Mouse (Mus musculus) right cerebral cortex, postnatal 10 days (tissue): ENCODE measurements at regions not wholly inside any gene's neighbourhood (a gene's known extent, or its start where the extent isn't known, plus 50 kb on each side); places are given as distances from the start of the nearest gene placed in this dataset.
"Not testable (repeated sequence)": the region's sequence is repeated elsewhere in the genome, so short reads cannot be mapped to it uniquely, and the experiment has no call there.

ENCODE experiments used
- DNase-seq, 2 experiments: peaks; one replicate each; pipeline ENCODE4 v3.0.0; 2021; ENCODE audit warnings: low spot score in 2 of 2

DNA sequence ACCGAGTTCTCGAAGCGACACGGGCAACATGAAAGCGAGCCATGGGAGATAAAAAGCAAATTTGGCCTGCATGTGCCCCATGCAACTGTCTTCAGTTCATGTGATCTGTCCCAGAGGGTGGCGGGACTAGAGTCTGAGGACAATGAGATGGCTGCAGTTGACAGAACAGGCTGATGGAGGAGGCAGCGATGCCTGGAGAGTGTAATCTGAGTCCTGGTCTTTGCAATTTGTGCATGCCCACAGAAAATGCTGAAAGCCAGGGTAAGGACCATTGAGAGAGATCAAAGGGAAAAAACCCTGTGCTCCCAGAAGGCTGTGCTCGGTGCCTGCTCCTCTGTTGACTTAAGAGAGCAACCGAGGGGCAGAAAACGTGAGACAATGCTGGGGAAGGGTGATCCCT is 624.8 kb upstream of the BB014433 start:
- DNase-seq, result no peak

DNA sequence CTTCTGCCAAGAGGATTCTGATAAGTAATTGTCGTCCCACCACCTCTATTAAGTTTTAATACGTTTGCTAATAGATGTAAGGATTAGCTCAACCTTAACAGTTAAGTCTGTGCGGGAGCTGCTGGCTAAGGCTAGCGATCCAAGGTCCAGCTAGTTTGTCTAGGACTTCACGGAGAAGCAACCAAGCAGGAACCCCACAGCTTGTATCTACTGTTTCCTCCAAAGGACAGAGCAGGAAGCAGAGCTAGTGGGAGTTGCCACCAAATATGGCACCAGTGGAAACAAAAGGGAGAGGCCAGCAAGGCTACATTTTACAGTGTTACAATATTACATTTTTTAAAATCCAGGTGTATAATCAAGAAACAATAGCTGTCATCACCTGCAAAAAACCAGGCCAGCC is 624.4 kb upstream of the BB014433 start:
- DNase-seq, result no peak

DNA sequence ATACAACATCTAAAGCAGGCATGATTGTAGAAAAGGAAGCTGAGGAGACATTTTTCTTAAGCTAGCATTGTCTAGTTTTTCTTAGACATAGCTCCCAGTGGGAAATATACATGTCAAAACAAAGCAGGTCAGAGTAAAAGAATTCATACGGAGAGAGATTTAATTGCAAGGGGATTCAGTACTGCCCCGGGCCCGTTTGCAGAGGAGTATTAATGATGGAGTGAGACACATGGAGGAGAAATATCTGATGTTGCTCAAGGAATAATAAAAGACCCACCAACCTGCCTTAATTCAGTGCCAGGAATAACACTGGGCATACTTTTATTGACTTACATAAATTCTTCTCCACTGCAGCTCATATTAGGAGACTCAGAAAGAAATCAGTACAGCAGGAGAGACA is 623.6 kb upstream of the BB014433 start:
- no peak for DNase-seq

DNA sequence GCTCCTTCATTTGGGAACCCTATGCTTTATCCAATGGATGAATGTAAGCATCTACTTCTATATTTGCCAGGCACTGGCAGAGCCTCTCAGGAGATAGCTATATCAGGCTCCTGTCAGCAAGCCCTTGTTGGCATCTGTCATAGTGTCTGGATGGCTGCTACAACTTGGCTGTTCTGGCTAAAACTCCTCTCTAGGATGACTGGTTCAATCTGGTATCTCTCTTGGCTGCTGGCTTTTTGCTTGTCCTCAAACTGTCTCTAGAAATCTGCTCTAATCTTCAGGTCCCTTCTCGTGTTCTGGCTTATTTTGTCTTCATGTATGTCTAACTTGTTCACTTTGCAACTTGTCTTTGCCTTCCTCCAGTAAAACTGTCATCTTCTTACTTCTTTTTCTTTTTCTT is 614.7 kb upstream of the BB014433 start:
- no peak for DNase-seq

DNA sequence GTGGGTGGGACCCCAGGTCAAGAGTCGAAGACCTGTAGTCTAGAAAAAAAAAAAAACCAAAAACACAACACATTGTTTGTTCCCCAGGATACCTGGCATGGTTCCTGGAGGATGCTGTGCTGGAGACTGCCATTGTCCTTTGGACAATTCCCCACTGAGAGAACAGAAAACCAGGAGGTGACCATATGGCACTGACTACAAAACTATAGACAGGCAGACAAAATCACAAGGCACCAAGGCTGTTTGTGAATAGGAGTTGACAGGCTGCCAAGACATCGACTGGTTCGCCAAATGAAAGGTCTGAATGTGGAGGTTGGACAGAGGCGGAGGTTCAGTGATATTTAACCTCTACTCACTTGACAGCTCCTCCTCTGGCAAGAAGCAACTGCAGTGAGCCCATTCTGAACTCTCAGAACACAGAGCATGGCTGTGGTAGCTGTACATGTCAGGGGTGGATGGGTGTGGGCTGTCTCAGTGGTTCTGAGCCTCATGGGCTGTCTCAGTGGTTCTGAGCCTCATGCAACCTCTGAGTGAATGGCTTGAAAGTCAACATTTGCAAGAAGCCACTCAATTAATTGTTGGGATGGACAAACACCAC is 589.0 kb upstream of the BB014433 start:
- no peak for DNase-seq

DNA sequence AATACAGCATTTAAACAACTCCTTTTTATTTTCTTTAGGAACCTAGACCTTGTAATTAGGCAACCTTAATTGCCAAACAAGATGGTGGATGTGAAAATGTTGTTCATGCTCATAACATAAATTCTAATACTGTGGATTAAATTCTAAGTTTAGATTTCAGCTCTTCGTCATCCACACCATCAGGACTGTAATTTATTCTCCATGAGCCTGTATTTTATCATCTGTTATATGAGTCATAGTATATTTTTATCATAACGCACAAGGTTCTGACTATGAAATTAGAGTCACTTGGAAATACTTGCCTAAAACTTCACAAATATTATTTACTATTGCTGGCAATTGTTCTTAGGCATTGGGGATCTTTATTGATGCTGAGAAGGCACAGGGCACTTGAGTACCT is 582.7 kb upstream of the BB014433 start:
- no peak for DNase-seq

DNA sequence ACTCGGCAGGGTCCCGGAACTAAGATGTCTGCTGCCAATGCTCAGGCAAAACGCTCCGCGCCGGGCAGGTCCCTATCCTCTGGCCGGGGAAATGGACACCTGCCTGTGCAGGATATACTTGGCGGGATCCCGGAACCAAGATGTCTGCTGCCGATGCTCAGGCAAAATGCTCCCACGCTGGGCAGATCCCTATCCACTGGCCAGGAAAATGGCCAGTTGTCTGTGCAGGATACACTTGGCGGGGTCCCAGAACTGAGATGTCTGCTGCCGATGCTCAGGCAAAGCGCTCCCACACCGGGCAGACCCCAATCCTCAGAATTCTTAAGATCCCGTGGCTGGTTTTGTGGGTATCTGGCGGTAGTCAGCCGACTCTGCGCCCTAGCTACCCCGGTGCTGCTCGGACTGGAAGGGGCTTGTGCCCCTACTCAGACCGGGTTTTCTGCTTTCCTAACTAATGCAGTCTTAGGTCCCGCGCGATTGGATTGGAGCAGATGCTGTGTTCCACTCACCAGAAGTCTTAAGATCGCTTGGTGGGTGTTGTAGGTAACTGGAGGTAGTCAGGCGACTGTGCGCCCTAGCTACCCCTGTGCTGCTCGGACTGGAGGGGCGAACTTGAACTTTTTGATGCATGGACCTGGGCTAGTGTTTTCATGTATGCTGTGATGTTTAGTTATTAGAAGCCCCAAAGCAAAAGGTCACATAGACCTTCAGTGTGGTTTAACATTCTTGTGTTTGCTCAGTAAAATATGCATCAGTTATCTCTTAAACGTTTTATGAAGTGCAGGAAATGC is 577.9 kb upstream of the BB014433 start:
- DNase-seq, result not testable (repeated sequence)

DNA sequence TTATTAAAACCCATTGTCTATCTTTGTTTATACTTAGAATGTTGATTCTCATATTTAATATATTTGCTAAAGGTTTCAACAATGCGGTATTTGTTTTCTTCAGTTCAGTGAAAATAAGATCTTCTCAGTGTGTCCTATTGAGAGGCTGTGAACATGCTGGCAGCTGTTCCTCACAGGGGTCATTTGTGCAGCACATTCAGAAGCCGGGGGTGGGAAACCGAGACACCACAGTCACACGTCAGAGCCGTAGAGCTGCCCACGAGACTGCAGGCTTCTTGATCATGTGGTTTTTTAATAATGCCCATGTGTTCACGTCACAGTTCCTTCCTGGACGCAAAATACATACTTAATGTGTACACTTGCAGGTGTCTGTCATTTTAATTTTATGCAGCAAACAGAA is 564.3 kb upstream of the BB014433 start:
- peak in 1 of 2 experiments; percentile 38 for DNase-seq

DNA sequence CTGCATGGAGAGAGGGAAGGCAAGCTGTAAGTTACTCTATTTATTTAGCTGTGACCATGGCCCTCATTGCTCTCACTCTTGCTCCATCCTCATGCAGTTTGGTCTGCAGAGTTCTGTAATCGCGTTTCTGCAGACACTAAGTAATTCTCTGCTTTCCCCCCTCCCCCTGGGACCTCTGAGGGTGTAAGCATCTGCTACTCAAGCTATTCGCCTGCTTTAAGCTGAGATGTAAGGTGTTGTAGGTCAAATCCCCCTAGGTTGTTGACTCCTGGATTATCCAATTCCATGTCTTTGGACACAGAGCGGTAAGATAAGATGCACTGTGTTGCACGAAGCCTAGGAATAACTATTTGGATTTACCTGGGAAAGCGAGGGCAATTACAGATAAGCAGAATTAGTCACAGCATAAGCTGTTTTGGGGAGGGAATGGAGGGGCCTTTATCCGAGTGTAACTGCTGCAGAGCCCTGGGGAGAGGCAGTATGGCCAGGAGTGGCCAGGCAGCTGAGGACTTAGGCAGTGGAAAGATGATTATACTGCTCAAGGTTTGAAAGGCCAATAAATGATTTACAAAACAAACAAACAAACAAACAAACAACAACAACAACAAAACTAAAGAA is 561.8 kb upstream of the BB014433 start:
- peak in 1 of 2 experiments; percentile 12 for DNase-seq

DNA sequence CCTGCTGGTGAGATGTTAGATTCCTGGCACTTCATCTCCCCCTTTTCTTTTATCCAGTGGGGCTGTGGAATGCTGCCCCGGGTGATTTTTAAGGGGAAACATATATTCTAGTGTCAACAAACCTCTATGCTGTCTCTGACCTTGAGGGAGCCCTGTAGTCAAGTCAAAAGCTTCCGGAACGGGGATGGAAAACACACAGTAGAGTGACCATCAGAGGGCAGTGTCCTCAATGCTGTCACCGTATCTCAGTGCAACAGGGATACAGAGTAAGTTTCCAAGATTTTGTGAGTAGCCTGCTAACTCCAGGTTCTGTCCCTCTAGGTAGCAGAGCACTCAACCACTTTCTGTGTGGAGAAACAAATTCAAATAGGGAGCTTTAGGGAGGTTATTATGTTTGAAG is 555.7 kb upstream of the BB014433 start:
- DNase-seq, result peak; percentile 55 to 74

DNA sequence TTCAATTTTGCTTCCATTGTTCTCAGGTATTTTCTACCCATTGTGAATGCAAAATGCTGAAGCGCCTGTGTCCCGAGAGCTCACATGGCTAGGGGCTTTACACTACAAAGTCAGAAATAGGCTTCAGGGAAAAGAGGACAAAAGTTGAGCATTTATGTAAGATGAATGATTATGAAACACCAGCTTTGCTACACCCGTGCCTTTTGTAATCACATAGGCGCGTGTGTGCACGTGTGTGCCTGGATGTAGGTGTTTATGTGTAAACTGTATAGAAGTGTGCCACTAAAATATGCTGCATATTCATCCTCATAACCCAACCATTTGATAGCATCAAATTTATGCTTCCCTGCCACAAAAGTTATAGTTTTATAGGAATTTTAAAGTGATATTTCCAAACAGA is 547.2 kb upstream of the BB014433 start:
- DNase-seq, result peak in 1 of 2 experiments; percentile 29

DNA sequence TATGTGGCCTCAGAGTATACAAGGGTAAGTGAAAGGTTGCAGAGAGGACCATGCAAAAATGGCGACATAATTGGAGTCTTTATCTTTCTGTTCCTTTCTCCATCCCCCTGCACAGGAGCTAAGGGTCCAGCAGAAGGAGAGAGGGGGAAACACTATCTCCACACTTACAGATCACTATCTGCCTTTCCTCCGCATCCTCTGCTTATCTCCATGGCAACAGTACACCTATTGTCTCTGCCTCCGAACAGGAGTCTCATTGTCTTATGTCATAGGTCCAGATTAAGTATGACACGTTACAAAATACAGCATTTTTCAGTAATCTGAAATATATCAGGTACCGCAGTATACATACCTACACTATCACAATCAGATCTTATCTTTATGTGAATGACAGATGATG is 537.9 kb upstream of the BB014433 start:
- DNase-seq, result no peak

DNA sequence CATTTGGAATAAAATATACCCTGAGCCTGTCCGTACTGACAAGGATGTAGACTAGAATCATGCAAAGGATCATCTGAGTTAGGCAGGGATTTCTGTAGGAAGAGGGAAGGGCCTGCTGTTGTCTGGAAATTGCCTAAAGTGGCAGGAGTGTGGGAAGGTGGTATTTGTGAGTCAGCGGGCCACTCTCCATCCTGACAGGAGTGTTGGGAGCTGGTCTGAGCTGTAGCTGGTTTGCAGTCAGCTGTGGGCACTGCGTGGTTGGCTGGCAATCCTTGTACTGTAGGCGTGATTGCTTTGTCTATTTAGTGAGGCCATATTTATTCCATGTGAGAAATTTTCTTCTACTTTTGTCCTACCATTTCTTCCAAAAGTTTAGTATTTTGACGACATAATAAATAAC is 524.2 kb upstream of the BB014433 start:
- DNase-seq, result peak; percentile 49 to 70

DNA sequence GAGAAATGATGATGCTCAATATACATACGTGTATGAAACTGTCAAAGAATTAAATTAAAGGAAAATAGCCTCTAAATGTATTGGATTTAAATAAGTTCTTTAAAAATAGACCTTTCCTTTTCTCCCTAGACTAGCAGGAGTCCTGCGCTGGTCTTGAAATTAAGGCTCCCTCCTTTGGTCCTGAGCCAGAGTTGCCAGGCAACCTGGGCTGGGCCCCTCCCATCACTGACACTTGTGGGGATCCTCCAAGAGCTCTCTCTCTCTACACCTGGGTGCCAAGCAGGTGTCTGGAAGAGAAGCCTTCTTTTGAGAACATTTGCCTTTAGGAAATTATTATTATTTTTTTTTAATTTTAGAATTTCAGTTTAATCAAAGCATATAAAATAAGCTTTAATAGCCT is 521.9 kb upstream of the BB014433 start:
- peak; percentile 55 to 61 for DNase-seq

DNA sequence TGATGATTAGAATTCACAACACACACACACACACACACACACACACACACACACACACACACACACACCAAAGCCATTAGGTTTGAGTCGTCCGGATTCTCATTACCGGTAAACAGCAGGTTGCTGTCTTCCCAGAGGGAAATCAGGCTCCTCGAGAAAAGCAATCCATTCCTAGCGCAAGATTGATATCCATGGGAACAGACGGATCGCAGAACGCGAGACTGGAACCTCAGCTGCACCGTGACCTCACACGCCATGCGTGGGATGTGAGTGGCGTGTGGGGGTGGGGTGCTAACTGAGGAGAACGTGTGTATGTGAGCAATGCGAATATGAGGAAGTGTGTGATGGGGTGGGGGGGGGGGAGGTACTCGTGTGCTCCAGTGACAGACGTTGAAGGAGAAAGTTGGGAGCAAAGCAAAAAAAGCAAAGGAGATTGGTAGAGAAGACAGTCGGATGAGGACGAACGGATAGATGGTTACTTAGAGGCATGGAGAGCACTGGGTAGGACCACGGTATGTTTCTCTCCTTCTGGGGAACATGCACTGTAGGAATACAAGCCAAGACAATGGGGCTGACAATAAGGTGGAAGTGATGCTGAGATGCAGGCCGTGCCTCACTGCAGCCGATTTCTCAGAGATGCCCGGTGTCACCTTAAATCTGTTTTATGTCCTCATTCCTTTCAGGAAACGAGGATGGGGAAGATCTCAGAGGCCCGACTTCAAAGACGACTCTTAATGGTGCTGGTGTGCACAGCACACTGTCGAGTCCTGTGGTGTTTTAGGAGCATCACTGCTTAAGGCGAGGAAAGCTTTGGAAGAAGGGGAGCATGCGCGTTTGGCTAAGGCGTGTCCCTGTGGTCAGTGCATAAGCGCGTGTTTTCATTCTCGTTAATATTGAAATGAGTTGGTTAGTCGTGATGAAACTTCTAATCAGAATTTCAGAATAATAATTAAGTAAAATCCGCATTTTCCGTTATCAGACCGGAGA is 516.7 kb upstream of the BB014433 start:
- DNase-seq, result peak; percentile 86 to 91

DNA sequence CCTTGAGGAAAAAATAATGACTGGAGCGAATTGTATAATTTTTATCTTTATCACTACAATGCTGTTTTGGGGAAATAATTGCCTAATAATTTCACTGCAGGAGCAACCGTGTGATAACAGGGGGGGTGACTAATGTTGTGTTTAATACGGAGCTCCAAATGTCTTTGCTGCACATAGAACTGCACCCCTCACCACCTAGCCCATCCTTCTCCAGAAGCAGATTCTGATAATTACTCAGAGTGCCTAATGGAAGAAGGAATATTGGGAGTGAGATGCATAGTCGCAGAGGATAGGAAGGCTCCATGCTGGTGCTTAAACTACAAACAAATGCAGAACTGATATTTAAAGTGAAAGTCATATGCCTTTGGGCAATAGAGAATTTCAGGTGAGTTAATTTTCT is 486.1 kb upstream of the BB014433 start:
- no peak for DNase-seq

DNA sequence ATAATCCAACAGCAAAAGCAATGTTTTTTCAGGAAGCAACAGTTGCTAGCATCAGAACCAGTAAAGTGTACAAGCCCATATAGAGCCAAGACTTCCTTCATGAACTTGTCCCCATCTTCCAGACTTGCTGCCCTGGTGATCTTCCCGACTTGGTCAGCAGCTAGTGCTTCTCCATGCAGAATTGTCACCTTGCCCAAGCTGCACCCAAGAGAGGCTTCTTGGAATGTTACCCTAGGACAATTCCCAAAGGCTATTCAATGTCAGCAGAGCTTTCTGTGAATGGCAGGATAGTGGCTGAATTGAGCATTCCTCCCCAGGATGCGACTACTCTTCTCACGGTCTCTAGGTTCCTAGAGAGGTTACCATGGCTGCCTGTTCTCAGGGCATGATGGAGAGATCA is 479.6 kb upstream of the BB014433 start:
- no peak for DNase-seq

DNA sequence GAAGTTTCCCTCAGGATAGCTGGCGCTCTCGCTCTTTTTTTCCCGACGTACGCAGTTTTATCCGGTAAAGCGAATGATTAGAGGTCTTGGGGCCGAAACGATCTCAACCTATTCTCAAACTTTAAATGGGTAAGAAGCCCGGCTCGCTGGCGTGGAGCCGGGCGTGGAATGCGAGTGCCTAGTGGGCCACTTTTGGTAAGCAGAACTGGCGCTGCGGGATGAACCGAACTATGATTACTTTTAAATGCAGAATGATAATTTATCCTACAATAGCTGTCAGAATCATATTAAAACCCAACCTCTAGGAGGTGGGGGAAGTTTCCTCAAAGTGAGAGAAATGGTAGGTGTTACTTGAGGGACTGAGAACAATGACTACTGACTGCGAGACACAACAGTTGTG is 474.0 kb upstream of the BB014433 start:
- DNase-seq, result not testable (repeated sequence)

DNA sequence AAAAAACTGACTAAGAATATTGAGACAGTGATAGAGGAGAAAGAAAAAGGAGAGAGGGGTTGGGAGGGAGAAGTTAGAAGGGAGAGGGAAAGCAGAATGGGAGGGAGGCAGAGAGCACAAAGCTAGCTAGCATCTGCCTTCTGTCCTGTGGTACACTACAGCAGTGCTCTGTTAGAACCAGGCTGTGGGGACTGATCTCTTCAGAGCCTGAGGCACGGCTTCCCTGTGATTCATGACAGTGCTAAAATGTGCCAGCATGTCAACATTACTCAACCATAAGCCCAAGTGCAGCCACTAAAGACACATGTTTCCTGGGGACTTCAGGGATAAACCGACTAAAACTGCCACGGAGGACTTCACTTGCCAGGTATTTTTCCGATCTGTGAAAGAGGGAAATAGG is 455.1 kb upstream of the BB014433 start:
- peak in 1 of 2 experiments; percentile 51 for DNase-seq

DNA sequence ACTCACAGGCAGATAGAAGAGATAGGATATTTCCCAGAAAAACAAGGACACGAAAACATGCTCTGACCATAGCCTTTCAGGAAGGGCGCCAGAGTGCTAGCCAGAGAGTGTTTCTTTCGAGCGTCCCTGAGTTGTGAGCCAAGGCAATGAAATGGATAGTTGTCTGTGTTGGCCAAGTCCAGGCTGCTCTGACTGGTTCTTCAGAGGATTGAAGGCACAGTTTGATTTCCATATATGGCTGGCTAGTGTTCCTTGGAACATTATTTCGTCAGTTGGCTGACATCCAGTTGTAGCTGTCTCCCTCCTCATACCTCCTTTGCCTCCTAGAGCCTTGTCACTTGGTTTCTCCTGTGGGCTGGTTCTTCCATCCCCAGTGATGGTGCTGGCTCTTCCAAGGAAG is 451.7 kb upstream of the BB014433 start:
- no peak for DNase-seq

DNA sequence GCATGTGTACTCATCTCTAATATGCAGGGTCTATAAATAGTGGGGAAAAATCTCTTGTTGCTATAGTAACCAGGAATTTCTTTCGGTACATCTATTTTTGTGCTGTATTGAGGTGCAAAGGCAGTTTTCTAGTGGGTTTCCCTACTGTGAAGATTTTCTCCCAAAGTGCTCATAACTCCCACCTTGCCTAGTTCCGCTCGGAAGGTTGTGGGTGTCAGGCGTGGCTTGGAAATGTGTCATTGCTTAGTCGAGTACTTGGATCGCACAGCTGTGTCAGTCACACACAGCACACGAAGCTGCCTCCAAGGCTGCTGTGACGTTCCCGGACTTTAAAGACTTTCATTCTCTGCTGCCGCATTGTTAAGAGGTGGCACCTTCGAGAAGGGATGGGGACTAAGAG is 450.4 kb upstream of the BB014433 start:
- DNase-seq, result peak; percentile 82 to 91

DNA sequence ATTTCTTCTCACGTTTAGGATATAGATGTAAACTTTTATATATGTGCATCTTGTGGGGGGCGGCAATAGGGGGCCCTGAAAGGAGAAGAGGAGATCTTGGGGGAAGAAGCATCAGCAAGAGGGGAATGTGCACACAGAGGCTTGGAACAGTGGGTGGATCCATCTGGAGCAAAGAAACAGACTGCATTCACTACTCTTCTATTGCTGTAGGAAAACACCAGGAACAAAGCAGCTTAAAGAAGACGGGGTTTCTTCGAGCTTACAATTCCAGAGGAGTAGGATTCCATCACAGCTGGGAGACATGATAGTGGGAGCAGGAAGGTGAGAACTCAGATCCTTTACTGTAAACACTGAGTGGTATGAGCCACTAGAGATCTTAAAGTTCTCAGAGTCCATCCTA is 444.9 kb upstream of the BB014433 start:
- peak in 1 of 2 experiments; percentile 21 for DNase-seq
